Mouse (Mus musculus) testis, adult 10 weeks (tissue): Measurements from ENCODE around the gene C130026I21Rik. TPM values are rescaled to one million over a fixed set of nuclear protein-coding genes. Genes with fewer than 3 reads are reported as not detected.

Experiments used
- polyA plus RNA-seq: library from polyadenylated mRNA; stranded (reverse); fragments of 350-450 nt; fragmentation: Illumina TruSeq; extraction: RNeasy Lipid Tissue Mini Kit (QIAGEN cat#74804); gene quantifications from one replicate; pipeline ENCODE4 v1.2.3, GENCODE M21; 2014; ENCODE audit warnings: low read depth, low replicate concordance

Gene C130026I21Rik
- 0.39 TPM for polyA plus RNA-seq

GRCm38 (mm10) chr1:85270466-85270865, at the start of gene C130026I21Rik:
Gene C130026I21Rik (minus strand): TSS chr1:85270566.

GRCm38 (mm10) chr1:85109753-85110152, 160.6 kb downstream of the C130026I21Rik start, which contains the start of gene A530032D15Rik:
Gene A530032D15Rik (minus strand): TSS chr1:85109853.

GRCm38 (mm10) chr1:85099864-85100263, 170.5 kb downstream of the C130026I21Rik start, which contains the start of gene Gm10553:
Gene Gm10553 (plus strand): TSS chr1:85100164.

Other genes with a start within 250 kb of the C130026I21Rik start
- not detected for gene Gm10553, start 170.4 kb downstream of the C130026I21Rik start, polyA plus RNA-seq
- 0.49 TPM for gene A530032D15Rik, start 160.7 kb downstream of the C130026I21Rik start, polyA plus RNA-seq